Mouse (Mus musculus) left cerebral cortex, postnatal 14 days (tissue): ENCODE data around the gene Pkp1. TPM values are rescaled to one million over a fixed set of nuclear protein-coding genes. Genes with fewer than 3 reads are reported as not detected.

Source experiments
- DNase-seq, 2 experiments: peaks; one replicate each; pipeline ENCODE4 v3.0.0; 2021 to 2022; ENCODE audit warnings: low spot score in 2 of 2, mixed read lengths in 1 of 2
- intact Hi-C: fragments of 180-260 bp; cut with DNase I; formaldehyde crosslinking; loops from one replicate; pipeline ENCODE4 v1.15.1; 2025
- total RNA-seq, 2 experiments: library from RNA; stranded (reverse); gene quantifications; 2 replicates each; pipeline ENCODE4 v1.2.3; 2021

Pkp1 gene
- total RNA-seq, 2 experiments from 2014 or later = 0.13 to 0.30 TPM

DNA sequence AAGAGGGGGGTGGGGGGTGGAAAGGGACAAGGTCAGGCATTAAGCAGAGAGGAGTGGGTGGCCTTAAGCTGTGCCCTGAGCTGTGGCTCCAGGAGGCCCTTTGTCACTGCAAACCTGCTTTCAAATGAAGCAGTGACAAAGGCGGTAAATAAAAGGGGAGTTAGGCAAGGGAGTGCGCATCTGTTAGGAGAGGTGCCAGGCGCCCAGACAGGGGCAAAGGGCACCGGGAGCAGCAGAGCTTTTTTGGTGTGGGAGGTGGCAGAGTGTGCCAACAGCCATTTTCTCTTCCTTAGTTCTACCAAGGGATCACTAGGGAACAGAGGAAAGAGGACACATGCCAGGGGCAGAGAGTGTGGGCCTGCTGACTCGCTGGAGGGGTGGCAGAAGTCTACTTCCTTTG is 1.8 kb downstream of the Pkp1 start:
- intact Hi-C loops = no loop called here
- no peak for DNase-seq

DNA sequence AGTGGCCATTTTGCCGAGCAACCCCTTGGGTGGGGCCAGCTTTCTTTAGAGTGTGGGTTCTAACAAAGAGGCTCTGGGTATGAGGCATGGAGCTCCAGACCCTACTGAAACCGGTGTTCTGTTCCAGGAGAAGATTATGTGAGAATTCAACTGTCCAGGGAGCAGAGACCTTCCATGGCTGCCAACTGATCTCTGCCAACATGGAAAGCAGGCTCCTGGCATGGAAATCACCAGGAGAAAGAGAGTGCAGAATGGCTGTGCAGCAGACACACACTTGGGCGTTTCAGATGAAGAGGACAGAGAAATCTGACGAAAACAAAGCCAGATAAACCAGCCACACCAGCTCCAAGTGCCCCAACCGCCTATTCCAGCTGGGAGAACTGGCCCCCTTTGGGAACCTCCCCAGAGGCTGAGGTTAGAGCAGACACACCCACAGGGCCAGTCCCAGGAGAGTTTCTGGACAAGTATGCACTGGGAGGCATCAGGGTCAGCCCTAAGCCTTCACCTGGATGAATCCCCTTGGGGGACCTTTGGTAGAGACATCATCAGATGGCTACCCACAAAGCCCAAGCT is 2.4 kb downstream of the Pkp1 start:
- intact Hi-C loops = no loop called here
- DNase-seq = no peak

DNA sequence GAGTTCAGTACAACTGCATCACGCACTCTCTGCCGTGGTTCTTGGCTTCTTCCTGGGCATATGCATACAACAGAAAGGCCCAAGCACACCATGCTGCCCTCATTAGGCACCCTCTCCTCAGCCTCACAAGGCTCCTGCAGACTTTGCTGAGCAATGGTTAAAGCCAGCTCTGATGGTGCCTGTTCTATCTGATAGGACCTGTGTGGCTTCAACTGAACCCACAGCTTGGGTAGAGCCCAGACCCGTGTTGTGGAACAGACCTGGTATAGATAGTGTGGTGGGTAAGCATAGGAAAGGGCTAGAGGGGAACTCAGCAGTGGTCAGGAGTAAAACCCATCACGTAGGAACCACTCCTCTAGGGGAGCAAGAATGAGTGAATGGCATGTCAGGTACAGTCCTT is 5.3 kb downstream of the Pkp1 start:
- no peak for DNase-seq
- intact Hi-C loops = no loop called here

DNA sequence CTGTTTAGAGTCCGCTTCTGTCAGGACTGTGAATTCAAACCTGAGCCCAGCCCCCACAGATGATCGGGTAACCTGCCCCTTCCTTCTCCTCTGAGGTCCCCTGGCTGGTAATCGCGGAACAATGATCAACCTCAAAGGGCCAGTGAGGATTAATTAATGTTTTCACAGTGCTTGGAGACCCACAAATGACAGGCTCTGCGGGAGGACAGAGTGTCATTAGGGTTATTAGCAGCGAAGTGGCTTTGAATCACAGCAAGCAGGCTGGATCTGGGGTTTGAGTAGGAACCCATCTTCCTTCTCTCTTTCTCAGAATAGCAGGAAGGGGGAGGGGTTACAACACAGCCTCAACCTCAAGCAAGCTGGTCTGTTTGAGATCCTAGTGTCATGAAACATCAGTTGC is 9.6 kb downstream of the Pkp1 start:
- intact Hi-C loops = no loop called here
- DNase-seq = no peak

DNA sequence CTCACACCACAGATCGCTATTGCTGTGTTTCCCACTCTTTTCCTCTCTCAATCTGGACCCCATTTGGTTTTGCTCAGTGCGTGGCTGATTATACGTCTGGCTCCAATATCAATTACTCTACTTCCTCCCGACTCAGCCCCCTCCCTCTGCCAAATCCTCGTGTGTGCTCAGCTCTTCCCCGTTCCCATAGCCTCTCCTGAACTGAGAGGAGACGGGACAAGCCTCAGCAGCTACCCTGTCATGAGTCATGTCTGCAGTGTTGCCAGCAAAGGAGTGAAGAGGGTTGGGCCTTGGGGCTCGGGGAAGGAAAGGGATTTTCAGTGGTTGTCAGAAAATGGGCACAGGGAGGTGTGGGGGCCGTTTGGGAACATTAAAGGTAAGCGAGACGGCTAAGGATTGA is 12.3 kb downstream of the Pkp1 start:
- intact Hi-C loops = no loop called here
- DNase-seq = peak in 1 of 2 experiments; percentile 69

DNA sequence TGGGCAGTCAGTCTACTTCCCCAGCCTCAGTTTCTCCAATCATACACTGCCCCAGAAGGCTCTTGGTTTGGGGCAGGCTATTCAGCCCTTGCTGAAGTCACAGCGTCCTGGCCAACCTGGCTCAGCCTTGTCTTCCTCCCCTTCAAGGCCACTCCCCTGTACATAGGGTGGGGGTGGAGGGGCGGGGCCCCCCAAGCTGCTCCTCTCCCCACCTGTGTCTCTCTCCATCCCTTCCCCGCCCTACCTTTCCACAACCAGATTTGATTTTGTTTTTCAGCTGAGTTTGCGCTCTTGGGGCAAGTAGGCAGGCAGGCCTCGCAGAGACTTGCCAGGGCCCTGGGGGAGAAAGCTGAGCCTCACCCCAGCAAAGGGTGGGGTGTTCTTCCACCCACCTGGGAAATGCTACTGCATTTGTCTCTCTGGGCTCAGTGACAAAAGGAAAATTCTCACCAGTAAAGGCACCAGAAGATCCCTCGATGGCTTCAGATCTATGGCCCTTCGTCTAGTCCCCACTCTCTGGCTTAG is 19.0 kb downstream of the Pkp1 start:
- intact Hi-C loops = no loop called here
- DNase-seq = no peak

DNA sequence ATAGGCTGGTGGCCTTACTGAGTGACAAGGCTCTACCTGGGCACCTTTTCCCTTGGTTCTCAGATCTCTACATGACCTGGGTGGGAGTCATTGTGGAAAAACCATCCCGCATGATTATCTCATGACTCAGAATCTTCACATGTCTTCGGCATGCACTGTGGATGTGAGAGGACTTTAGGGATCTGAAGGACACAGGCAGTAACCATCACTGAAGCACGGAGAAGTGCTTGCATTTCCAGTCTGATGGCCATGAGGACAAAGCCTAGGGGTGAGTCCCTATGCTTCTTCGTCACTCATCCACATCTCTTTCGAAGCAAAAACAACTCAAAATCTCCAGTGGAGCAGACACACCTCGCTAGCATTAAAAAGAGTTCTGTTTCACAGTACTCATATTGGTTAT is 19.7 kb downstream of the Pkp1 start:
- intact Hi-C loops = no loop called here
- no peak for DNase-seq

DNA sequence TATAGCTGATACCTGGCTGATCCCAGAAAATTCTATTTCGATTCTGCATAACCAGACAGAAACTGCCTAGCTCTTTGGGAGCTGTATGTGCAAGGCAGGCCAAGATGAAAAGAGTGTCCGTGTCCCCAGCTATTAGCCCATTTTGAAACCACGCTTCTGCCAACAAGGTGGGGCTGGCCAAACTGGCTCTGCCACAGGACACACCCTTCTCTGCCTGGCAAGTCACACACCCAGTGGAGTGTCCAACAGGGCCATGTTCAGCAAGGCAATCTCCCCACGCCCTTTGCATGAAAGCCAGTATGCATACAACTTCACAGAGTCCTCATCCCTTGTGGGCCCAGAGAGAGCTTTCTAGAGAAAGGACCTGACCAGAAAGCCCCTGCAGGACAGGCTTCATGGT is 23.6 kb downstream of the Pkp1 start:
- intact Hi-C loops = no loop called here
- DNase-seq = no peak

DNA sequence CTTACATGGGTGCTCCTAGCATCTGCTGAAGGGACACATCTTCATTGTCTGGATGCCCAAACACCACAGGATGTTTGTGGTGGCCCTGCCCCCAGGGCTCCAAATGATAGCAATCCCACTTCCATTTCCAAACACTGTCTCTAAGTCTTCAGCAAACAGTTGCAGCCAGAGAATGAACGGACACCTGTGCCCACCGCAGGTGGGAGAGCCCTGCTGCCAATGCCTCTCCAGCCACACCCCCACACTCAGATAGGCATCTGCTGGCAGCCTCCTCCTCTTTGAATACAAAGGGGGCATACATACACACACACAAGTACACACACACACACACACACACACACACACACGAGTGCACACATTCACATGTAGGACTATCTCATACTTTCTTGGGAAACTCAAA is 25.6 kb downstream of the Pkp1 start:
- DNase-seq = no peak
- intact Hi-C loops = no loop called here

DNA sequence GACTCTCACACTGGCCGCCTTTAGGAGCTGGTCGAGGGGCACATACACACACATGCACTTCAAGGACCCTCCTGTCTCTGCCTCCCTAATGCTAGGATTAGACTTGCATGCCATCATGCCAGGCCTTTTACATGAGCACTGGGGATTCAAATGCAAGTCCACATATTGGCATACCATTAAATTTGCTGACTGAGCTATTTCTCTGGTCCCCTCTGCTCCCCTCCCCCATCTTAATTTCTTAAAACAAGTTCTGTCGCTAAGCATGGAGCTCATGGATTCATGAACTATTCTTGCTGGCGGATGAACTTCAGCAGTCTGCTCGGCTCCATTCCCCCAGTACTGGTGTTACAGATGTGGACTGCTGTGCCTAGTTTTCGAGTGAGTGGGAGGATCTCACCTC is 26.2 kb downstream of the Pkp1 start:
- intact Hi-C loops = no loop called here
- no peak for DNase-seq

DNA sequence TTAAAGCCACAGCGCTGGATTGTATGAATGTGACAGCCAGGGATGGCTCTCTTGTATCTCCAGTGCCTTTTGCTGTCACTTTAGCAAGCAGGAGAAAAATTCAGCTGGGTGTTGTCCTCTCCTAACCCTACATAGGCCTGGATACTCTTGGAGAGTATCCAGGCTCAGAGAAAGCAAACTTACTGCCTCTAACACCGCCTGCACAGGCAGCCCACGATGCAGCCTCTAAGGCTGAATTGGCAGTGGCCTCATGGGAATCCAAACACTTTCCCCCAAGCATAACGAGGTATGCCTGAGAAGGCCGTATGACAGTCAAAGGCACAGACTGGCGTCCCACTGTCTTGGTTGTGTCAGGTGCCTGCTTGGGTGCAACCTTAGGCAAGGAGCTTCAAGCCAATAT is 26.8 kb downstream of the Pkp1 start:
- intact Hi-C loops = no loop called here
- DNase-seq = no peak

DNA sequence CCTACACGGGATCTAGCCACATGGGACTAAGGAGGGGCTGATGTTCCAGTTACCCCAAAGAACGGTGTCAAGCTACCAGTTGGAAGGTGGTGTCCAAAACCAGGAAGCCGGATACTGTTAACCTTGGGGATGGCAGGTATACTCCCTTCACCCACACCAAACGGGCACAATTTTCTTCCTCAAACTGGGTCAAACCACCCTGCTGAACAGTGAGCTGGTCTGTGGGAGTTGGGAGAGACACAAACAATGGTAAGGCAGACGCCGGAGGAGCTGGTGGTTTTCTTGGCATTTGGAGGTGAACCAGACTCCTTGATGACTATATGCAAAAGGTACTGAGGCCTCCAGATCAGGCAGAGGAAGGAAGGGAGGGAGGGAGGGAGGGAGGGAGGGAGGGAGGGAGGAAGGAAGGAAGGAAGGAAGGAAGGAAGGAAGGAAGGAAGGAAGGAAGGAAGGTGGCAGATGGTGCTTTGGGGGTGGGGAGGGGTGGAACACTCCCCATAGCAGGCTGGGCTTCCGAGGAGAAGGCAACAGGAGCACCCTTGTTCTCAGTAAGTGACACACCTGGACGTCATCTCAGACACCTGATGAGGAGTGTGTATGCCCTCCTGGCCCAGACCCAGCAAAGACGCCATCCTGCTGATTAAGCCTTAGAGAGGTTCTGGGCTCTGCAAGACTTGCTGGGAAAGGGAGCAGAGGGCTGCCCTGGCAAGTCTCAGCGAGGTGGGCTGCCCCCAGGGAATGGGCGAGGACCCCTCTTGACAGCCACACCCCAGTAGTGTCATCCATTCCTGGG is 27.4 kb downstream of the Pkp1 start:
- intact Hi-C loops = no loop called here
- DNase-seq = no peak

DNA sequence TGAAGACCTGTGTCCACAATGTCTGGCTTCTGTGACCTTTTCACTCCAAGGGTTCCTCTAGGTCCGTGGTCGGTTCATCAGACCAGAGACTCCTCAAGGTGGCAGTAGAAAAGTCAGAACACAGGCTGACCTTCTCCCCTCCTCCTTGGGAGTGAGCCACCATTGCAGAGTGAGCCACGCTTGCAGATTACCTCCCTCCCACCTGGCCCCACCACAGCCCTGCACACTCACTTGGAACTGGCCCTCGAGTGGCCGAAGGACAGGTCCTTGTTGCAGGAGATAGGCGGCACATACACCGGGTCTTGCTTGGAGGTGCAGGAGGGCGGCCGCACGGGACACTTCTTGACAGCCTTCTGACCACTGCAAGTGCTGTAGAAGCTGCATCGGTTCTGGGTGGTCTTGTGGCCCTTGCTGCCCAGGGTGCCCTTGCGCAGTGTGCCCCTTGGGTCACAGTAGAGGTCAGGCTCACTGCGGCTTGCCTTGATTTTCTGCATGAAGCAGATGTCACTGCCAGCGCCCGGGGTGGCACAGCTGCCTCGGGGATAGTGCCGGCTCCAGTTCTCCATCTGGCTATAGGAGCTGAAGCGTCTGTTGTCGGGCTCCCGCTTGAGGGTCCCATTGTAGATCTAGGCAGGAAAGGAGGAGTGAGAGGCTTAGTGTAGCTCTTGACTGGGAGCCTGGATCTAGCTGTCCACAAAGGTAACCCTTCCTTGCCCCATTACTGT is 29.4 kb downstream of the Pkp1 start:
- intact Hi-C loops = no loop called here

DNA sequence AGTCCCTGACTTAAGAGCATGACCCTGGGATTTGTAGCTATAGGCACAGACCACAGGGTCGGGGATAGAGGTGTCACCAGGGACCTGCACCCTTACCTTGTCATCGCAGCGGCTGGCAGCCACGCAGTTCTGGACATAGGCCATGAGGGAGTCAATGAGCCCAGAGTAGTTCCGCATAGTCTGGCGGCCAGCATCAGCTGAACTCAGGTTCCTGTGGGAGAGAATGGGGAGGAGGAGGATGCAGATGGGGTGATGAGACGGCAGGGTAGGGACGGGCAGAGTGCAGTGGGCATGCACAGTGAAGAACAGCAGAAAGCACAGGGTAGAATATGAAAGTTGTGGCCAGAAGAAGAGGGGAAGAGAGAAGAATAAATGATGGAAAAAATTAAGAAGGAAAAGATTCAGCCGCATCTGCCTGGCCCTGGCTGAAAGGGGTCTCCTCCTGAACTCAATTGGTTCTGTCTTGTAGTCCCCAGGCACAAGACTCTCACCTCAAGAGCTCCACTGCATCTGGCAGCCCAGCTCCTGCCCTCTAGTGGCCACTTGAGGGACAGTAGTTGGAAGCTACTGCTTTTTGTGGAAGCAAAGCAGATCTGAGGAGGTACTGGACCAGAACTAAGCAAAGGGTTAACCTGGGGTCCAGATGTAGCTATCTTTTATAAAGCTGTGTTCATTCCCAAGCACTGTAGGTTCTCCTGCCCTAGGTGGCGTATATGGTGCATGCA is 36.5 kb downstream of the Pkp1 start:
- intact Hi-C loops = no loop called here

More for the DNA sequence above, 29.4 kb downstream of the Pkp1 start:
- no peak for DNase-seq

DNA sequence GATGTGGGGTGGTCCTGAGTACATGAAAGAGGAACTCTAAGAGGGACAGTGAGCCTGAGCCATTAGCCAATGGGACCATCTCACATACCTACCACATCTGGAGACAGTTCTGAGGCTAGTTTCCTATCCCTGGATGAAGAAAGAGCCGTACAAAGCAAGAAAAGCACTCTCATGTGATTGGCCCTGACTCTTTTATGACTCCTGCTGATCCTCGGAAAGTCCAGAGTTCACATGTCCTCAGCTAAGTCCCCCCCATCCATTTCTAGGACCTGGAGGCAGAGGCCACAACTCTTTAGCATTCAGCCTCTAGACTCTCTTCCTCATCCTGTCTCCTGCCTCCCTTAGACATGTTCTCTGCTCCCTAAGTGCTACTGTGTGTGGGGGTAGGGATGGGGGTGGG is 41.8 kb downstream of the Pkp1 start:
- DNase-seq = no peak
- intact Hi-C loops = no loop called here

More for the DNA sequence above, 36.5 kb downstream of the Pkp1 start:
- DNase-seq = peak; percentile 73 to 77

DNA sequence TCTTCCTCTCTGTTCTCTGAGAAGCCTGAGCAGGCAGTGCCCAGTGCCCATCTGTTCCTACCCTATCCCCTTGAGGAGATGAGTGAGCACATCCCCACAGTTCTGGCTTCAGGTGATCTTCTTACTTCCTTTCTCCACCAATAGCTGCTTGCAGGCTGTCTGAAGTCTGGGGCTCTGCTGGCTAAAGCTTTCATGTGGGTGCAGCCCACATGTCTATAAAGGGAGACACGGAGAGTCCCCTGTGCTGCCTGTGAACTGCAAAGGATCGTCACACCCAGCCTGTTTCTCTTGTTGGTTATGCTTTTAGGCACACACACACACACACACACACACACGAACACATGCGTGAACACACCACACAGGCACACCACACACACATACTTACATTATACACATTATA is 46.0 kb downstream of the Pkp1 start:
- peak in 1 of 2 experiments; percentile 35 for DNase-seq
- intact Hi-C loops = no loop called here

DNA sequence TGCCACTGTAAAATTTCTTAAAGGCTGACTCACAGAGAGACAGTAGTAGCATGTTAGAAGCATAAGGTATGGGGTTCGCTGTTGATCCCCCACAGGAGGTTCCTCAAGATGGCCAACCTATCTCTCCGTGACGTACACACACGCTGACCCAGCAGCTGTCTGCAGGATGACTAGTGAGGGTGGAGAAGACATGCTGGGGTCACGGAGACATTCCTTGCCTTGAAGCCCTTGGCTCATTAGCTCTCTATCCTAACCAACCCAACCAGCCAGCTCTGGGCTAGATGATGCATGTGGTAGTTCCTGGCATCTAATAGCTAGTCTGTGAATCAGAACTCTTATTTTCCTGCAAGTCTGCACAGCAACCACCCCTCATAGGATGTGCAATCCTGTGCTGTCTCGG is 50.4 kb downstream of the Pkp1 start:
- DNase-seq = no peak
- intact Hi-C loops = no loop called here

DNA sequence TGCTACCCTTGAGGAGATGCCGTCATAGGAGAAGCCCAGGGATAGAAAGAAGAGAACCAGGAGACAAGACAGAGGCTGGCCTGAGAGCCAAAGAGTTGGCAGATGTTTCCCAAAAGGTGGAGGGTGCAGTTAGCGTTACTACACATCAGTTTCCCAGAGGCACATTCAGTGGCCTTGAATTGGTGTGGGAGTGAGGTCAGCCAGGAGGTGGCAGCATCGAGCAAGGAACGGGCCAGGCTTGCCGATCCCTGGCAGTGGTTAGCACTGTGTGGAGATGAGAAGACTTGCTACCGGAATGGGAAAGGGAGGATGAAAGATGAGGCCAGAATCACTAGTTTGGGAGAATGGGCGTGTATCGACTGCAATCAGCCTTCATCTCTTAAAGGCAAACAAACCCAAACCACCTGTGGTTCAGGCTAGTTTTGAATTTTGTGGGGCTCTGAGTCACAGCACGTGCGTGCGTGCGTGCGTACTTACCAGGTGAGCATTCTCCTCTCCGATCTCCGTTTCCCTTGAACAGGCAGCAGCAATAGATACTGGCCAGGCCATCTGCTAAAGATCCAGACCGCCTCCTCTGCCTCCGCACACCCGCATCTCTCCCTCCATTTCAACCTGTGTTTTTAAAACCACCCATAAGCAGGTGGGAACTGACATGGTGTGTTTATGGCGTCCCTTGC is 53.4 kb downstream of the Pkp1 start:
- DNase-seq = peak; percentile 69 to 85
- intact Hi-C loops = loop anchor here (1.0 kb wide), 1 partner anchor 80 kb away; no protein-coding TSS in a partner anchor

DNA sequence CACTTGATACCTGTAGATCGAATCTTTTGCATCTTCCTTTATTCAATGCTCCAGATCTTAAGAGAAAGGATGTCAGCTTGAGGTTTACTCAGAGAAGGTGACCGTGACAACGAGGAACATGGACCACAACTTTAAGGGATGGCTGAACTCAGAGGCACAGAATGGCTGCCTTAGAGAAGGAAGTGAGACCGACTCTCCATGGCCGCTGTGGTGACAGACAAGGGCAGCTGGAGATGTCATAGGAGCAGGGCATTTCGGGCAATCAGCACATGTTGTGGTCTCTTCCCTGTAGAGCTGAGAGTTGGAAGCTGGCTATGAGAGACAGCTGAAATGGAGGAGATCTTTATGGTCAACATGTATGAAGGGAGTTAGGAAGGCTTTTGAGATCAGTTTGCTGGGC is 54.2 kb downstream of the Pkp1 start:
- no peak for DNase-seq
- intact Hi-C loops = loop anchor here (1.0 kb wide), 1 partner anchor 80 kb away; no protein-coding TSS in a partner anchor
